Comparison of ENCODE assay signal across 25 mouse cellular contexts in the genomic region with DNA sequence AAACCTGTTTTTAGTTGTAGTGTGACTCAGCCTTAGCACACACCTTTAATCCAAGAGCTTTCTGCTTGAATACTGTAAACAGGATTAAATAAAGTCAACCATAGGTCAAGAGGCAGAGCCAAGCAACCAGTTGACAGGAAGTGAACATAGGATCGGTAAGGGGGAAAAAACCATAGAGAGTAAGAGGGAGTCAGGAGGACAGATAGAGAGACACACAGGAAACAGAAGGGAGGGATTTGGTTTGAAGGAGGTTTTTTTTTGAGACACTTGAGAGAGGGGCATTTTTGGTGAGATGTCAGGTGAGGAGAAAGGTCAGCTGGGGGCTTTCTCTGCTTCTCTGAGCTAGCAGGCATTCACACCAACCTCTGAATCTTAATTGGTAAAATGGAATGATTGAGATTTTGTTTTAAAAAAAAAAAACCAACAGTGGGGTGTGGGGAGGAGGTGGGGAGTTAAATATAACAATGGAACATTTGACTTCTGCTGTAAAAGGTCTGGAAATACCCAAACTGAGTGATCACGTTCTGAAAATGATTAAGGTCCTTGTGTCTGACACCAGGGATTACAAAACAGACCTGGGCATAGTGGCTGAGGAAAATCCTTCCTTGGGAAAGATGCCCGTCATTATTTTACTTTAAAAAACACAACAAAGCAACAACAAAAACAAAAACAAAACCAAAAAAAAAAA.
"Had no signal": no experiment of that assay in that cellular context is flagged by ENCODE, and none has a peak within 500 bp of the region (broad histone marks: within the 10 kb centered on the region; RNA-seq: fewer than 3 reads in every experiment).

No protein-coding gene starts in this region.

- H3K27ac ChIP-seq: gastrocnemius, adult 2 months; heart, adult 2 months; hindbrain, embryonic 10.5 days; hindbrain, embryonic 12.5 days; hindbrain, embryonic 14.5 days; intestine, embryonic 15.5 days; kidney, embryonic 15.5 days; kidney, postnatal 0 days; left cerebral cortex, adult 2 months; limb, embryonic 12.5 days; liver, embryonic 13.5 days; liver, embryonic 15.5 days had no signal

- ATAC-seq: hindbrain, embryonic 16.5 days; intestine, embryonic 15.5 days; intestine, postnatal 0 days had no signal

- H3K4me3 ChIP-seq: gastrocnemius, adult 2 months; heart, adult 2 months; heart, embryonic 12.5 days; hindbrain, embryonic 10.5 days; hindbrain, embryonic 12.5 days; intestine, embryonic 15.5 days; kidney, embryonic 15.5 days; left cerebral cortex, adult 2 months; limb, embryonic 12.5 days; liver, embryonic 13.5 days; liver, embryonic 15.5 days had no signal

- H3K27me3 ChIP-seq: heart, embryonic 12.5 days; hindbrain, embryonic 12.5 days; intestine, embryonic 15.5 days; kidney, embryonic 15.5 days; limb, embryonic 12.5 days; liver, embryonic 13.5 days; liver, embryonic 15.5 days had no signal

- H3K4me1 ChIP-seq: heart, embryonic 12.5 days; intestine, embryonic 15.5 days; kidney, embryonic 15.5 days; liver, embryonic 13.5 days; liver, embryonic 15.5 days had no signal

- H3K36me3 ChIP-seq: heart, embryonic 12.5 days; hindbrain, embryonic 10.5 days; hindbrain, embryonic 12.5 days; intestine, embryonic 15.5 days; kidney, embryonic 15.5 days; limb, embryonic 12.5 days; liver, embryonic 13.5 days; liver, embryonic 15.5 days had no signal

- H3K9me3 ChIP-seq: hindbrain, embryonic 10.5 days; hindbrain, embryonic 12.5 days; intestine, embryonic 15.5 days; kidney, embryonic 15.5 days; limb, embryonic 12.5 days; liver, embryonic 13.5 days; liver, embryonic 15.5 days had no signal

- DNase-seq: gastrocnemius, adult 2 months; gastrocnemius, postnatal 10 days; gastrocnemius, postnatal 25 days; heart, adult 2 months; heart, postnatal 14 days; heart, postnatal 4 days; kidney, adult 2 months; kidney, adult 9 months; kidney, postnatal 14 days; kidney, postnatal 36 days; left cerebral cortex, postnatal 4 days; liver; liver, embryonic 13.5 days had no signal
